Mouse (Mus musculus) T-helper 2 cell (primary cell): Measurements from ENCODE around the gene Nudt22.

Experiments used
- in situ Hi-C: fragments of 300-600 bp; cut with MboI, MseI; formaldehyde crosslinking; loops from one replicate; pipeline ENCODE4 v1.15.1; 2025; ENCODE audit warnings: high pct_unique_total_duplicates

Gene Nudt22

GRCm38 (mm10) chr19:6977759-6978638, 17.9 kb downstream of the Nudt22 start:
- in situ Hi-C loops: loop anchor here (5.0 kb wide), 2 partner anchors 41 to 66 kb away; partner anchors contain the start of gene Prdx5

GRCm38 (mm10) chr19:6975537-6976521, 20.1 kb downstream of the Nudt22 start, which contains the start of gene Plcb3:
Gene Plcb3 (minus strand): TSS chr19:6976470.
- in situ Hi-C loops: loop anchor here (5.0 kb wide), 2 partner anchors 39 to 64 kb away; partner anchors contain the start of gene Prdx5

GRCm38 (mm10) chr19:6974211-6975205, 21.4 kb downstream of the Nudt22 start, which contains the start of gene Ppp1r14b:
Gene Ppp1r14b (plus strand): TSS chr19:6974968.
- in situ Hi-C loops: loop anchor here (5.0 kb wide), 2 partner anchors 37 to 62 kb away; partner anchors contain the start of gene Prdx5

GRCm38 (mm10) chr19:6973581-6974190, 22.2 kb downstream of the Nudt22 start:
- in situ Hi-C loops: no loop called here

- in situ Hi-C loops: no loop called here
Observed at GRCm38 (mm10) chr19:6972247-6972917, 23.5 kb downstream of the Nudt22 start.

- in situ Hi-C loops: no loop called here
Observed at GRCm38 (mm10) chr19:6971644-6972043, 24.3 kb downstream of the Nudt22 start.

GRCm38 (mm10) chr19:6970460-6971085, 25.3 kb downstream of the Nudt22 start:
- in situ Hi-C loops: no loop called here

GRCm38 (mm10) chr19:6969665-6970381, 26.1 kb downstream of the Nudt22 start:
- in situ Hi-C loops: no loop called here

- in situ Hi-C loops: no loop called here
Observed at GRCm38 (mm10) chr19:6969291-6969664, 26.6 kb downstream of the Nudt22 start.

GRCm38 (mm10) chr19:6968491-6969271, 27.2 kb downstream of the Nudt22 start:
- in situ Hi-C loops: no loop called here

GRCm38 (mm10) chr19:6956461-6956860, 39.5 kb downstream of the Nudt22 start:
- in situ Hi-C loops: no loop called here

GRCm38 (mm10) chr19:6955424-6955823, 40.5 kb downstream of the Nudt22 start:
- in situ Hi-C loops: no loop called here

GRCm38 (mm10) chr19:6954046-6954445, 41.9 kb downstream of the Nudt22 start:
- in situ Hi-C loops: no loop called here

- in situ Hi-C loops: no loop called here
Observed at GRCm38 (mm10) chr19:6952712-6953037, 43.2 kb downstream of the Nudt22 start.

GRCm38 (mm10) chr19:6951994-6952711, 43.8 kb downstream of the Nudt22 start:
- in situ Hi-C loops: no loop called here

- in situ Hi-C loops: no loop called here
Observed at GRCm38 (mm10) chr19:6951381-6951968, 44.4 kb downstream of the Nudt22 start.
